Mouse (Mus musculus) v-Abl transformed pro-B cells (cell line): ENCODE results near the gene Oaz1.

Experiments used
- in situ Hi-C, 2 experiments: fragments of 400-800 bp; cut with MboI; formaldehyde crosslinking; loops; one replicate each; pipeline ENCODE4 v1.15.1; 2025; ENCODE audit not compliant: unreplicated experiment in 2 of 2

Oaz1 gene

DNA sequence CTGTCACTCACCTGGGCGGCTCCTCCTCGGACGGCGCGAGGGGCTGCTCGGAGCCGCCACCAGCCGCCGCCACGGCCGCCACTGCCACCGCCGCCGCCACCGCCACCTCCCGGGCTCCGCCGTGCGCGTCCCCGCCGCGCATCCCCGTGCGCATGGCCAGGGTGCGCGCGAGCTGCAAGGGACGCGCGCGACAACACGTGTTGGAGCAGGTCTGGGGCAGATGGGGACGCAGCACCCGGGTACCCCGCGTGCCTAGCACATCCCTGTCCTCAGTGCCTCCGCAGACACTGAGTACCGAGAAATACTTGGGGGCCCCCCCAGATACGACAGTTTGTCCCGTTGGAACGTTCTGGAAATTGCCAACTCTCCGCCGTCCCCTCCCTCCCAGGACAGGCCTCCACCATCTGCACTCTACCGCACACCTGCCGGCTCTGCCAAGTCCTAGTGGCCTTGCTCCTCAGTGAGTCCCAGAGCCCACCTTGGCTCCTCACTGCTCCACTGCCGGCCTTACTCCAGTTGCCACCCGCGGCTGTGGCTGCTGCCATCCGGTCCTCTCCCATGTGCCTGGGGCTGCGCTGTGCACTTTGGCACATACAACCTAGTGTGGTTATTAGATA is 17.6 kb downstream of the Oaz1 start, which contains the start of gene Lingo3:
Gene Lingo3 (minus strand): TSS at position 109 of the 617 bp plus-strand sequence.
- in situ Hi-C loops, result no loop called here

GRCm38 (mm10) chr10:80845055-80845693 is 18.7 kb downstream of the Oaz1 start:
- in situ Hi-C loops, result no loop called here

DNA sequence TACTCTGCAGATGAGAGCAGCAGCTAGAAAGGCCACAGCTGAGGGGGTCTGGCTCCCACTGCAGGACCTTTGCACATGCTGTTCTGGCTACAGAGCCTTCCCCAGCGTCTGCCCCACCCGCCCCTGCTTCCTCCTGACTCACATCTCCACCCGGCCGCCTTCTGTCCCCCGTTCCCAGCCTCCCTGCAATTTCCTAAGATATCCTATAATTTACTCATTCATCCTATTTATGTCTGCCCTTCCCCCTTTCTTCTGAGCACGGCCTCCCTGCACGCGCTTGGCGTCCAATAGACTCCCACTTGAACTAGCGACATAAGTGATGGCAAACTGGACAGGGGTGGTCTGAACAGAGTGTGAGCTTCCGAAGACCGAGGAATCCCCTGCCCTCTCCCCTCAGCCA is 19.3 kb downstream of the Oaz1 start:
- in situ Hi-C loops, result no loop called here

DNA sequence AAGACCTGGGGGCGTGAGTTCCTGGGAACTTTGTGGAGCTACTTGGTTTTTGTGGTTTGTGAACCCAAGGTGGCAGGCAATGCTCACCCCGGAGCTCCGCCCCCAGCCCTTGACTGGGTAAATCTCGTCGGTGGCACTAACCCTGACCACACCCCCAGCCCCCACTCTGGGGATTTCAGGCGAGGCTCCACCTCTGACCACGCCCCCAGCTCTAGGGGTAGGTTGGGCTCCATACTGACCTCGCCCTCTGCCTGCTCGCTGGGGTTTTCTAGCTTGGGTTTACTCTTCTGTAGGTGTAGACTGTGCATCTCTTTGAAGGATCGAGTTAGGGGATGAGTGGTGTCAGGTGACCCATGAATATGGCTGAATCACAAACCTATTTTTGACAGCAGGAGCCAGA is 22.1 kb downstream of the Oaz1 start:
- in situ Hi-C loops, result no loop called here

DNA sequence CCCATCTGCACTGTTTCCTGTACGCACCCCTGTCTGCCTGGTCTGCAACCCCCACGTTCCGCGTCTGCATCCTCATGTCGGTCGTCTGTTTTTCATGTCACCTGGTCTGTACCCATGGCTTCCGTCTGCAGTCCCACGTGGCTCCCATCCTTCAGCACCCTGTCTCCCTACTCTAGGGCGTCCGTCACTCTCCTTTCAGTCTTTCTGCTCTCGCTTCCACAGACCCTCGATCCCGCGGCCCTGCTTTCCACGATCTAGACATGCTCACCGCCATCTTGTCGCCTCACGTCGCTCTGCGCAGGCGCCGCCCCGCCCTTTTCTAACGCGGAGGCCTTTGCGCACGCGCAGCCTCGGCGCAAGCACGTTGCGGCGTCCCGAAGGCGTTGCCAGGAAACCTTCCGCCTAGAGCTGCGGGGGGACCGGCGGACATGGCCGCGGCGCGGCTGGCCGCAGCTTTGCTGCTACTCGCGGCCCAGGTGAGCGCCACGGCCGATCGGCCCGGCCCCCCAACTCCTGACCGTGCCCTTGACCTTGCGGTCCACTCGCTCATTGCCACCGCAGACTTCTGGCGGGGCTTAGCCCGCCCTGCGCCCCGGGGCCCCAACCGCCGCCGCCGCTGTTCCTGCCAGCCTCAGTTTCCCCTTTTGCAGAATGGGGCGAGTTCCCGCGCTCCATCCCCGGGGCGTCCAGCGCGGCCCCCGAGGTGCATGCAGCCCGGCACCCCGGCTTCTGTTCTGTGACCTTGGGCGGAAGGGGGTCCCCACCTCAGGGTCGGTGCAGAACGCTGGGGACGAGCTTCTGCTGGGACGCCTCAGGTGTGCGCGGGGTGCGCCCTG is 28.7 kb downstream of the Oaz1 start, which contains the start of the genes Lsm7 and Sppl2b:
Gene Lsm7 (minus strand): TSS at position 297 of the 836 bp plus-strand sequence.
Gene Sppl2b (plus strand): TSS at position 363 of the 836 bp plus-strand sequence.
- in situ Hi-C loops, result no loop called here

GRCm38 (mm10) chr10:80855749-80856073 is 29.3 kb downstream of the Oaz1 start:
- in situ Hi-C loops, result no loop called here

GRCm38 (mm10) chr10:80856267-80856666 is 29.8 kb downstream of the Oaz1 start:
- in situ Hi-C loops, result no loop called here

DNA sequence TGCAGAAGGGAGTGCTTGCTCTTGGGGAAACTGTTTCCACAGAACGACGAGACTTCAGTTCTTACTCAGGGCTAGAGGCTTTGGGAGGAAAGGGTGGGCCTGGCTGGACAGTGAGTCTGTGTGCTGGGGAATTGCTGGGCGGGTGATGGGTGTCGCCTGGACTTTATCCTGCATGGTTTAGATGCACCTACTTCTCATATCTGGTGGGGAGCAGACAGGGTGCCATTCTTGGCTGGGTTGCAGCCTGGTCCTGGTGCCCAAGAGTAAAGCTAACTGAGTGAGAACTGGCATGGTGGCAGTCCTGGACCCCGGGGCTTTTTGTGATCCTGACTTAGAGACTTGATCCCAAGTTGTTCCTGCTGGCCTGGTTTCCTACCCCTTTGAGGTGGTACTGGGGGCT is 30.5 kb downstream of the Oaz1 start:
- in situ Hi-C loops, result no loop called here

GRCm38 (mm10) chr10:80857386-80857785 is 30.9 kb downstream of the Oaz1 start:
- in situ Hi-C loops, result no loop called here

DNA sequence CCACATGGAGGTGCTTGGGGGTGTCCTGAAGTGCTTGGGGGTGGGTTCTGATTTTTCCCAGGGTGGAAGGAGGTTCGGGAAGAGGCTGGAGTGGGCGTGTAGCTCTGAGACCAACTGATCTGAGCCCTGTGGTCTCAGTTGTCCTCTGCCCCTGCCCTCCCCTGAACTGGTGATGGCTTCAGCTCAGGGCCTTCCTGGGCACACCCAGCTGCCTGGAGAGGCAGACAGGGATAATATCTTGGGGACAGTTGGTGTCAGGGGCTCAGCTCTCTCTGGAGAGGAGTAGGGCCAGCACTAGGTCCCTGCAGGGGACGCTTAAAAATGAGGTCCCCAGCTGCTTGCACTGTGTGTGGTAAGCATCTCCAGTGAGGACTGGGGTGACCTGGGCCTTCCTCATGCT is 31.4 kb downstream of the Oaz1 start:
- in situ Hi-C loops, result no loop called here

- in situ Hi-C loops, result no loop called here
These were observed 32.0 kb downstream of the Oaz1 start for GRCm38 (mm10) chr10:80858350-80858935.

GRCm38 (mm10) chr10:80862305-80862704 is 35.8 kb downstream of the Oaz1 start:
- in situ Hi-C loops, result no loop called here

DNA sequence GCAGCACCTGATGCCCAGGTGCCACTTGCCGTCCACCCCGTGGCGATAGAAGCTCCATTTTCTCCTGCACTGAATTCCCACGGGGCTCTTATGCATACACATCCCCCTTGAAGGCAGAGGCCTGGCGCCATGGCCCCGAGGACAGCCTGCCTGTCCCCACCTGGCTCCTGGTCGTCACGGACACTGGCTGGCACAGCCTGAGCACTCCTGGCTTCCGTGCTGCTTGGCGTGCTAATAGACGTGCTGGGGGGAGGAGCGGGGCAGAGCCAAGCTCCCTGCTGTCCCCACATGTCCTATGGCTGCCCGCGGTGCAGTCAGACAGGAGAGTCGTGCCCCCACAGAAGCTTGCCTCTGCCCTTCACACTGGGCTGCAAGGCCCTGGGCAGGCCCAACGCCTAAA is 38.0 kb downstream of the Oaz1 start:
- in situ Hi-C loops, result no loop called here

- in situ Hi-C loops, result no loop called here
These were observed 44.5 kb downstream of the Oaz1 start for GRCm38 (mm10) chr10:80870993-80871392.

- in situ Hi-C loops, result no loop called here
These were observed 45.1 kb downstream of the Oaz1 start, which contains the start of gene Tmprss9 for GRCm38 (mm10) chr10:80871581-80871980. Tmprss9 (plus strand) TSS chr10:80871848.

- in situ Hi-C loops, result no loop called here
These were observed 47.6 kb downstream of the Oaz1 start for GRCm38 (mm10) chr10:80874035-80874434.

- in situ Hi-C loops, result loop anchor here (5.0 to 25.0 kb wide), 3 partner anchors 54 to 314 kb away; partner anchors contain the start of gene Rexo1 (in 1 of the 2)
These were observed 49.6 kb downstream of the Oaz1 start for GRCm38 (mm10) chr10:80876028-80876427.

- in situ Hi-C loops, result loop anchor here (5.0 to 25.0 kb wide), 3 partner anchors 54 to 314 kb away; partner anchors contain the start of gene Rexo1 (in 1 of the 2)
These were observed 50.1 kb downstream of the Oaz1 start for GRCm38 (mm10) chr10:80876594-80876993.
